Mouse (Mus musculus) heart, postnatal 36 days (tissue): ENCODE data around the gene Cycs. TPM values are rescaled to one million over a fixed set of nuclear protein-coding genes. Genes with fewer than 3 reads are reported as not detected.

ENCODE experiments used
- microRNA-seq, 2 experiments: library from miRNA; unstranded; fragments of <30 nt; microRNA quantifications; one replicate each; pipeline ENCODE4 v1.2.0; 2021; ENCODE audit warnings: borderline number of aligned reads in 2 of 2
- total RNA-seq, 2 experiments: library from RNA; stranded (reverse); gene quantifications; 2 replicates each; pipeline ENCODE4 v1.2.3; 2021

Gene Cycs
- total RNA-seq, 2 experiments from 2014 or later: 168 to 176 TPM

Small RNAs within 50 kb of the gene (microRNA-seq; reads per million reads assigned to microRNA genes)
- gene Mir6371: 0 reads per million in 2 experiments

Other genes starting within 250 kb of the Cycs start
- 10 to 100 TPM; 24.0 to 35.0 TPM for gene Osbpl3, start 110.3 kb downstream of the Cycs start, total RNA-seq
- under 1 TPM; 0.27 to 0.36 TPM for gene 4921507P07Rik, start 30.1 kb upstream of the Cycs start, total RNA-seq
- not detected for gene Npvf, start 87.9 kb upstream of the Cycs start, total RNA-seq